Mouse (Mus musculus) frontal cortex, postnatal 25 days (tissue): Measurements from ENCODE around the gene Car5a.

Experiments
- DNase-seq, 2 experiments: peaks; one replicate each; pipeline ENCODE4 v3.0.0; 2022; ENCODE audit warnings: low spot score in 2 of 2

Car5a gene

DNA sequence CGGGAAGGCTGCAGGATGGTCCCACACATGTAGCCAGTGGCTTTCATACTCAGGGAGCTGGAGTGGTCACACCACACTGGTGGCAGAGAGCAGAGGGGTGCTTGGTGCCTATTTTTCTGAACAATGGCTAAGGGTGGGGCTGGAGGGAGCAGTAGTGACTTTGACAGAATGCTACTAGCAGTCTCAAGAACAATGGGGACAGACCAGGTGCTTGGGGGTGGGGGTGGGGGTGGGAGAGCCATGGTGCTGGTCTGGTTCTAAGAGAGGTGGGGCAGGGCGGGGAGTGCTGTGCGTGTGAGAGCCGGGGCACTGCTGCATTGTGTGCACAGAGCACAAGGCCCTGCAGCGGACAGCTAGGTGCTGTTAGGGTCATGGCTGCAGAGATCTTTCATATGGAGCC lies 62.8 kb downstream of the Car5a start:
- no peak for DNase-seq

DNA sequence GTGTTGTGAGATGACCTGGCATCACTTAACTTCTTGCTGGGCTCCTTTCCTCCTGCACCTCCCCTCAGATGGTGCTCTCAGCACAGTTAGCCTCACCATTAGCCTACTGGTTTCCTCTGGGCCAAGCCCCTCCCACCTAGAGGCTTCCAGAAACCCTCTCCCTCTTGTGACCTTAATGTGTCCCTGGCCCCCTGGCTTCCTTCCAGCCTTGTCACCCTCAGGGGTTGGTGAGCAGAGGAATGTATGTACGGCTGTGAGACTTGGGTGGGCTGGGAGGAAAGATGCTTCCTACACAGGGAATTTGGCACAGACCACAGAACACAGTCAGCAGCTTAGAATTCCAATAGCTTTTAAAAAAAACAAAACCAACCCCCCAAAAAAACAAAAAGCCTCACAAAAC lies 63.9 kb downstream of the Car5a start:
- no peak for DNase-seq

DNA sequence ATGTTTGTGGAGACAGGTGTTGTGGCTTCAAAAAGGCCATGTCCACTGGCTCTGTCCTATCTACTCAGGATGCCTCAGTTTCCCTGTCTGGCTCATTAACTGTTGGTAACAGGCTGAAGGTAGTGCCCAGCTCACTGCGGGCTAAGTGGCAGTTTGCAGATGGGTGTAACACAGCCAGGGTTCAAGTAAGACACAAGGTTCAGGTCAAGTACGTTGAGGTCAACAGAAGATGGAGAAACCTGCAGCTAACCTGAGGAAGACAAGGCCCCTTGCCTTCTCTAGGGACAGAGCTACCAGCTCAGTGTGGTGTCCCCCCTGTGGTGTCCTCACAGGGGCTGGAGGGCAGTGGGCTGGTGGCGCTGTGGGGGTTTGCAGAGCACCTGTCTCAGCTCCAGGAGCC lies 65.0 kb downstream of the Car5a start:
- DNase-seq: no peak

DNA sequence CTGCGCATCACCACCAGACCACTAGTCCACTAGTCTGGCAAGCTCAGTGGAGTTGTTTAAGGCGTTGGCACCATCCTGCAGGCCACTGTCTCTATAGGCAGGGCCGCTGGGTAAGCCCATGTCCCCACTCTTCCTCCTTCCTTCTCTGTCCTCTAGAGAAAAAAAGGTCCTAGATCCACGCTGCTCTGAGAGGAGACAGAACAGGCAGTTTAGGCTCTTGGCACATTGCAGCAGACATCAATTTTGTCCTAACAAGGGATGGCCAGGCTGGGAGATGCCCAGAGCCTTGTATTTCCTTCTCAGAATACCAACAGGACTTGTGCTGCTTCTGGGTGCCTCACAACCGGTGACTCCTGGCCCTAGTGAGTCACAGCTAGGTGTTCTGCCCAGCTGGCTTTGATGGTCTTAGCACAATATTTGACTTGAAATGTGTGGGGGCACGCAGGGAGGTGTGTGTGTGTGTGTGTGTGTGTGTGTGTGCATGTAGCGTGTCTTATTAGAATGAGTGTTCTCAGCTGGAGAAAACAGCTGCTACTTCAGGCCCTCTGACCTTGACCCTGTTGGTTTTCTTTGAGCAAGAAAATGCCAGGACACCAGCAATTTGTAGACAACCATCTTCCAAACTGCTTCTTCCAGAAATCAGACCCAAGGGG lies 66.8 kb downstream of the Car5a start:
- DNase-seq: no peak

DNA sequence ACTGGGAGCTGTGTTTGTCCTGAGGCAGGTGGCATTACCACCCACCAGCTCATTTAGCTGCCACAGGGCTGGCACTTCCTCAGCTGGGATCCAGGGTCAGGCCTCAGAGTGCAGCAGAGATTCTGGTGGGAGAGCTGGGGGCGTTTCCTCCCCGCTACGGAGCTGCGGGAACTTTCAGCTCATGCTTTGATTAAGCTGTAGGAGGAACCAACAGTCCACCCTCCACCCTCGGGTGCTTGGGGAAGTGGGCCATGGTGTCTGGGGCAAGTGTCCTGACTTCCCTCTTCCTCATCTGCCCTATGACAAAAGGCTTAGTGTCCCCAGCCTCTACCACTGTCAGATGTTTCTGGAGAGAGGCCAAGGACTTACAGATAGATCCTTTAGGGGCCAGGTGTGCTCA lies 67.5 kb downstream of the Car5a start:
- DNase-seq: no peak

DNA sequence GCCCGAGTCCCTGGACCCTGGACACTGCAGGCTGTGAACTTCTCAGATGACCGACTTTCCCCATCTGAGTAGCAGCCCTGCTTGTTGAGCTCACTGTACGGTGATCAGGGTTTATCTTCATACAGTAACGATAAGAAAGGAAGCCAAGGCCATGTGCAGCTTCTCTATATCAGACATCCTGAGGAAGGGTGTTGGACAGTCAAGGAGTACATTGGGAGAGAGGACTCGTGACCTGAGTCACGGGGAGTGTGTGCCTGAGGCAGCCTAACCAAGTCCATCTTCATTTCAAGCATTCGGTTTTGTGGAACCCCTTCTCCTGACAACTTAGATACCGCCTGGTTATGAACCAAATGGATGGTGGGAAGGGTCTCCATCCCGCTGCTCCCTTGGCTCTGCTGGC lies 69.2 kb downstream of the Car5a start:
- DNase-seq: no peak

DNA sequence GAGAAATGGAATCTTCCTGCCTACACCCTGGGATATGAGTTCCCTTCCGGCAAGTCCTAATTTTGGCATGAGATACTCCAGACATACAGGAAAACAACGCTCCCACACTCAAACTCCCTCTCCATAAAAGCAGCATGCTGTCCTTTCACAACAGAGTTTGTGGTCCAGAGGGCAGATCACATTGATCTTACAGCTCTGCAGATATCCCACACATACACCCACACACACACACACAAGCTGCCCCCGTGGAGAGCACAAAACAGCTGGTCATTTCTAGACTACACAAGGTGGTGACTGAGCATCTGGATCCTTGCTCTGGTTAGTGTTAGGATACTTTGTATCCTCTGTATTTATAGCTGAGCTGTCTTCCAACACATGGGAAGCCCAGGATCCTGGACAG lies 69.7 kb downstream of the Car5a start:
- DNase-seq: no peak

DNA sequence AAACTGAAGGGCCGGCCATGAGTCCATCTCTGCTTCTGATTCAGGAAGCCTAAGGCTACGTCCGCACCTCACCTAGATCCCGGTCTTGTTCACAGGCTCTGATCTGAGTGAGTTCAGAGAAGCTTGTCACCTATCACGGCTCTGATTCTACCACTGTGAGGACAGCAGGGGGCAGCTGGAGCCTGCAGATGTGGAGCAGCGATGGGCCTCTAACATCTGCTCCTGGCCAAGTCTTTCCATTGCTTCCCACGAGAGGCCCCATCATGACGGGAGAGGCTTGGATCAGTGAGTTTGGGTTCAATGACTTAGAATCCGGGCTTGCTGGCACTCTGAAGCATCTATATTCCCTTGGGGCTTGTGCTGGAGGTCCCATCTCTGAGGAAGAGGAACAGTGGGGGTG lies 70.7 kb downstream of the Car5a start:
- no peak for DNase-seq

DNA sequence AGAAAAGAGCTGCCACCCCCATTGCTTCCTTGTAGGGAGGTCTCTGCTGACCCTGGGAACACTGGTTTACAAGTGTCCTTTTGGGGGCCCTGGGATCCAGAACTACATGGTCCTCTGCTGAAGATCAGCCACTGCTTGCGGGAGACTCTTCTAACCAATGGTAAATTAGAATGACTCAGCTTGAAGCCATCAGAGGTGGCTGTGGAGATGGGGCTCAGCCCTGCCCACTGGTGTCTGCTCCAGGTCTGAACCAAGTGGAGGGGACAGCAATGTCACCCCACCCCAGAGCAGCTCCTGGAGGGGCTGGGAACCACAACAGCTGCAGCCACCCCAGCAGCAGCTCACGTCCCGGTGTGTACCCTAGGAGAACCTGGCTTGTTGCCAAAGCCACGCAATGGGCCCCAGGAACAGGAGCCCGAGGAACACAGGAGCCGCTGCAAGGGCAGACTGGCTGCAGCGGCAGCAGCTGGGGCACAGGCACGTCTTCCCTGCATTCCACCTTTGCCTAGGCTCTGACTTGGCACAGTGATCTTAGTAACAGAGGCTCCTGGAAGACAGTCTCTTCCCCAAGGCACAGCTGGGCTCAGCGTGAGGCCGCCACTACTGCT lies 72.8 kb downstream of the Car5a start:
- DNase-seq: no peak

DNA sequence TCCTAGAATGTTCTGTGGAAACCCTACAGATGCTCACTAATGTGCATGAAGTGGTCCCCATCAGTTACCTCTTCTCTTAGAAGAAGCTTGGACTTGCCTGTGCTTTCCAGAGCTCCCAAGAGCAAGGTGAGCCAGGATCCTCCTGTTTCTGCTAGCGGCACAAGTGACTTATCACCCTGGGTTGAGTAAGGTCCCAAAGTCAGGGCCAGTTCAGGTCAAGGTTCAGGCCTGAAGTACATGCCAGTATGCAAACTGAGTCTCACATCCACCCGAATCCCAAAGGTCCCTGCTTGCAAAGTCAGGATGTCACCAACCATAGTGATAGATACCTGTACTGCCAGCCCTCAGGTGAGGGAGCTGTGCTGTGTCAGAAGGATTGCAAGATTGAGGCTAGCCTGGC lies 74.5 kb downstream of the Car5a start:
- DNase-seq: no peak

DNA sequence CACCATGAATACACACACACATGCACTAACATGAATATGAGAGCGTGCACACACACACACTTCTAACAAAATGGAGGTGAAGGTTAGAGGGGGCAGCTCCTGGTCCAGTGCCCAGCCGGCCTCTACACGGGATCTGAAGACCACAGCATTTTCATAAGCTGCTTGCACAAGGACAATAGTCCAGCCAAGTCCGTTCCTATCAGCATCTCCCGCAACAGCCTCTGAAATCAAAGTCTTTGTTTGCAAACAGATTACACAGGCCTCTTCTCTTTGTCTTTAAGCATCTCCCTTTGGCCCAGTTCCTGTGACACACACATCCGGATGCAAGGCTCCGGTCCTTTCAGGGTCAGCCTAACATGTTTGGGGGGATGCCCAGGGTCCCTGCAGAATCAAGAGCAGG lies 75.8 kb downstream of the Car5a start:
- no peak for DNase-seq

DNA sequence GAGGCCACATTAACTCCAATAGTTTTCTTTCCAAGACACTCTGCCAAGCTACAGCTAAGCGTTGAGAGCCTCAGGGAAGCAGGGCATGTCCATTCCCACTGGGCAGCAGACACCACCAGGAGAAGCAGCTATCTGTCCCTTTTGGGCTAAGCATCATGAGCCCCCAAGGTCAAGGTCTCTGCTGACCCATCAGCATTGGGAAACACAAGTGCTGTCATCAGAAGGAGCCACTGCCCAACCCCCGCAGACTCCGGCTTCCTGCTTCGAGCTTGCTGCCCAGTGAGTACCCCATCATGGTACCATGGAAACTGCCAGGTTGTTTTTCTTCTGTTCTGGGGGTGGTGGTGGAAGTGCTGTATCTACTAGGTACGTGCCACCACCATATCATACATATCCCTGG lies 76.5 kb downstream of the Car5a start:
- no peak for DNase-seq
